Mouse (Mus musculus): ENCODE data around the gene Serpinb6a. TPM values are rescaled to one million over a fixed set of nuclear protein-coding genes. Genes with fewer than 3 reads are reported as not detected.

Serpinb6a gene
- 10 to 100 TPM; 34.8 to 38.9 TPM for total RNA-seq (2021)

DNA sequence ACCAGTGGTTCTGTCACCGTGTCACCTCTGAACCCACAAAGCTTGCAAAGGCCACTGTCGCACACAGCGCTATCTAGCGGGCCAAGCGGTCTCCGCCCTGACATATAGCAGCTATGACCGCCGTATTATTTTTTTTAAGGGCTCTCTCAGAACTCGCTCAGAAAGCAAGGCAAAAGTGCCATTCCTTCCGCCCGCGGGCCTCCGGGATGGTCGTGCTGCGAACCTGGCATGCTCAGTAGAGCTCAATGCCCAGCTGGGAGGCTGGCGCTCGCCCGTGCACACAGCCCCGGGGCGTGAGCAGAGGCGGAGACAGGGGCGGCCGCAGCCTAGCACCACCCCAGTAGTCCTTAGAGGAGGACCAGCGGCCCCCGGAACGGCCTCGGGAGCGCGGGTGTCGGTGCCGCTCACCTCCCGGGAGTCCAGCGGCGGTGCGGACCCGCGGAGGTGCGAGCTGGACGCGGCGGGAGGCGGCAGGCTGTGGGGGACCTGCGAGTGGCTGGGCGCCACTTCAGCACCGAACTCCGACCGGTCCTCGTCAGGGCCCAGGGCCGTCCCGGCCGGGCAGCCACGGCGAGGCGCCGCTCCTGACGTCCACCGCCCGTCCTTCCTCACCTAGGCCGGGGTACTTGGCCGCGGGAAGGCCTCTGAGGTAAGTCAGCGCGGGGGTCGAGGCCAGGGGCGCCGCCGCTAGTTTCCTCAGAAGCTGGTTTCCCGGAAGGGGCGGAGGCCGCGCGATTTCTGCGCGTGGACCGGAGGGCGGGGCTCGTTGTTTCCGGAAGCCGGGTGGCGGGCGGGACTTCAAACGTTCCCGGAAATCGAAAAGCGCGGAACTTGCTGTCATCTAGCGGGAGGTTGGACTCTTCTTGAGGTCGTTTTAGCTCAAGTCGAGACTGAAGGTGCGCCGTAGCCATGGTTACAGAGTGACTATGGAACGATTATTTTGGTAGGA lies at the start of gene Serpinb6a, which contains the start of gene Ripk1:
TSS of gene Serpinb6a (minus strand) at position 737 of the 949 bp plus-strand sequence.
TSS of gene Ripk1 (plus strand) at position 306 of the 949 bp plus-strand sequence.
- peak; percentile 89 to 92 for DNase-seq (ENCODE audit: low spot score in 2 of 2)
- intact Hi-C loops (cut with DNase I) = no loop called here

DNA sequence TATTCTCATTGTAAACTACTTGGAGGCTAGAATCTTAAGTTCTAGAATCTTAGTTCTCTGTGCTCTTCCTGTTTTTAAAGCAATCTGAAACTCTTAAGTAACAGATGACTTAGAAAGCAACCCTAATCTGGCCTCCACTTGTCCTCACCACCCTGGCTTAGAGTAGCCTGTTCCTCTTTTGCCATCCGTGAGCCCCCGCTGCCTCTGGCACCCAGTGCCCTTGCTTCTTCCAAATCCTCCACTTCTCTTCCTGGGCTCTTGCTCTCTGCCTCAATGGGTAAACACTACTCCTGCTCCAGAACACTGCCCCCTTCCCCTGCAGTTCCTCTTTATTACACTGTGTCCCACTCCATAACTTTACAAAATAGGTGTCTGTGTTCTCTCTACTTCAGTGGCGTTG lies 49.1 kb upstream of the Serpinb6a start:
- intact Hi-C loops (cut with DNase I) = no loop called here
- DNase-seq (ENCODE audit: low spot score in 2 of 2) = no peak

DNA sequence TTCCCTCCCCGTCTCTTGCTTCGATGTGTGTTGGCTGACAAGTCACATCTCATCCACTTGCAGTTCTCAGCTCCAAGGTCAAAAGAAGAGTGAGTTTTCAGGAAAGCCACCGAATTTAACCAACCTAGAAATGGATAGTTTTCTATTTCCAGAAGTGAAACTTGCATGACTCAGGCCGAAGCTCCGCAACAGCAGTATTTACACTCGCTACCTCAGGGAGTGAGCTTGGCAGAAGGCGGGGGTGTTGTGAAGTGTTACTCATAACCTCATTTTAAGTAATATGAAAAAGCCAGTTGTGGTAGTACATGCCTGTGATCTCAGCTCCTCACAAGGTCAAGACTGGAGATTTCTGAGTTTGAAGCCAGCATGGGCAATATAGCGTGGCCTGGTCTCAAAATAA lies 47.9 kb upstream of the Serpinb6a start:
- intact Hi-C loops (cut with DNase I) = no loop called here
- peak; percentile 34 to 51 for DNase-seq (ENCODE audit: low spot score in 2 of 2)

- intact Hi-C loops (cut with DNase I) = loop anchor here (5.0 kb wide), 2 partner anchors 40 to 590 kb away; no protein-coding TSS in a partner anchor
- no peak for DNase-seq (ENCODE audit: low spot score in 2 of 2)
Observed at GRCm38 (mm10) chr13:34047526-34047925, 44.9 kb upstream of the Serpinb6a start.

DNA sequence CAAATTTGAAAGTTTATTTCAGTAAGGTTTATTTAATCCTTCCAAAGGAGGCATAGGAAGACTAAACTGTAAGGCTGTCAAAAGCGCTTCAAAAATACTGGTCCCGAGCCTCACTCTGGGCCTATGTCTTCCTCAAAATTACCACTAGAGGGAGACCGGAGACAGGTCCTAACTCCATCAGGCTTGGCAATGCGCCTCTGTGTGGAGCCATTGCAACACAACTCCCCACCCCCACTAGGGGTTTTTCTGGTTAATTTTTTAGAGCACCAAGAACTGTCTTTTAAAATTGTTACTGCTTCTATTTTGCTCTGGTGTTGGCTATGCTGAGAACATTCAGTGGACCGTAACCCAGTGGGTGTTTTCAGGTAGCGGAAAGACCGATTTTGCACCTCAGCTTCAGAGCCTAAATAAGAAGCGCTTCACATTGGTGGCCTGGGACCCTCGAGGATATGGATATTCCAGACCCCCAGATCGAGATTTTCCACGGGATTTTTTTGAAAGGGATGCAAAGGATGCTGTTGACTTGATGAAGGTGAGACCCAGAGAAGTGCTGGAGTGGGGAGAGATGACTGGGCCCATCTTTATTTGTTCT lies 43.9 kb upstream of the Serpinb6a start:
- peak; percentile 69 to 72 for DNase-seq (ENCODE audit: low spot score in 2 of 2)
- intact Hi-C loops (cut with DNase I) = loop anchor here (1.0 to 5.0 kb wide), 3 partner anchors 41 to 591 kb away; no protein-coding TSS in a partner anchor

- no peak for DNase-seq (ENCODE audit: low spot score in 2 of 2)
- intact Hi-C loops (cut with DNase I) = loop anchor here (1.0 to 5.0 kb wide), 3 partner anchors 42 to 592 kb away; no protein-coding TSS in a partner anchor
Observed at GRCm38 (mm10) chr13:34045511-34046249, 43.1 kb upstream of the Serpinb6a start.

DNA sequence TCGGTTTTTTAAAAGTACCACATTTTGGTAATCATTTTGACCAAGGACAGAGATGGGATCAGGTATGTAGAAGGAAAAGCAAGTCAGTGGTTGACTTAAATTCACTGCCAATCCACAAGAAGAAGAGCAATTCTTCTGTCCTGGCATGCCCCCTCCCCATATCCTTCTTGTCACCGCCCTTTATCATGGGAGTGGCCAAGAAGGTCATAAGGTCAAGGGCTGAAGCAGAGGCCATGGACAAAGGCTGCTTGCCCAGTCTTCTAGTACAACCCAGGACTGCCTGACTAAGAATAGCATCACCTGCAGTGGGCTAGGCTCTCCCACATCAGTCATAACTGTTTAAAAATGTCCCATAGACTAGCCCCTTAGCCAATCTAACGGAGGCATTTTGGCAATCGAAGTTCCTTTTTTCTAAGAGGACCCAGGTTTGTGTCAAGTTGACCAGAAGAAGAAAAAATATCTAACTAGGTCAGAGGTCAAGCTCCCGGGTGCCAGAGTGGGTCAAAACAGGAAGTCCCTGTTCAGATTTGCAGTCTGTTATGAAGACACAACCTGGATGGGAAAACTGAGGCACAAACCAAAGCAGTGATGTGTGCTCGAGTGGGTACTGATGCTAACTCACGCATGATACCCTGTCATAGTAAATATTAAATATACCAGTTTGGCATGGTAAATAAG lies 41.3 kb upstream of the Serpinb6a start:
- intact Hi-C loops (cut with DNase I) = no loop called here
- no peak for DNase-seq (ENCODE audit: low spot score in 2 of 2)

DNA sequence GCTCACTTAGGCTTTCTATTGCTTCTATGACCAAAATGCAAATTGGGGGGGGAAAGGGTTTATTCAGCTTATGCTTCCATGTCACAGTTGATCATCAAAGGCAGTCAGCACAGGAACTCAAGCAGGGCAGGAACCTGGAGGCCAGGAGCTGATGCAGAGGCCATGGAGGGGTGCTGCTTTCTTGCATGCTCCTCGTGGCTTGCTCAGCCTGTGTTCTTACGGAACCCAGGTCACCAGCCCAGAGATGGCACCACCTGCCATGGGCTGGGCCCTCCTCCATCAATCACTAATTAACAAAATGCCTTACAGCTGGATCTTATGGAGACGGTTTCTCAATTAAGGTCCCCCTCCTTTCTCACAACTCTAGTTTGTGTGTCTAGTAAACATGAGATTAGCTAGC lies 37.5 kb upstream of the Serpinb6a start:
- DNase-seq (ENCODE audit: low spot score in 2 of 2) = no peak
- intact Hi-C loops (cut with DNase I) = no loop called here

DNA sequence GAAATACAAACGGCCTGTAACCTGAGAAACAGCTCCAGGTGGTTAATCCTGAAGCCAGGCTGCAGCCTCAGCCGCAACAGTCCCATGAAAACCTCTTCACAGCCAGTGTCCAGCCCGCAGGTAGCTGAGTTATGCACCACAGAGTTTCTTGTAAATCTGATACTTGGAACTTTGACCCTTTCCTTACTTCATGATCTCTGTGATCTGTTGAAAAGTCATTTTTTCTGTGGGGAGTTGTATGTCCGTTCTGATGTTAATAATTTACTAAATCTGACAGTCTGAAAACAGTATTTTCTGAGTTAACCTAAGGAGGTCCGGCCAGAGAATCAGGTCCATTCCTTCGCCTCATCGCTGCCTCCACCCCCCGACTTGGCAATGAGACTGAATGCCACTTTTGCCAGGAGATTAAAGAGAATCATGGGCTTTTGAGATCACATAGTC lies 36.3 kb upstream of the Serpinb6a start:
- intact Hi-C loops (cut with DNase I) = loop anchor here (10.0 kb wide), 1 partner anchor 836 kb away; the partner anchor contains the start of gene Prpf4b
- DNase-seq (ENCODE audit: low spot score in 2 of 2) = no peak

- intact Hi-C loops (cut with DNase I) = loop anchor here (10.0 kb wide), 1 partner anchor 837 kb away; the partner anchor contains the start of gene Prpf4b
- DNase-seq (ENCODE audit: low spot score in 2 of 2) = peak in 1 of 2 experiments; percentile 16
Observed at GRCm38 (mm10) chr13:34038056-34038432, 35.5 kb upstream of the Serpinb6a start.

GRCm38 (mm10) chr13:34037172-34038055 lies 34.8 kb upstream of the Serpinb6a start, which contains the start of gene Bphl:
Gene Bphl, plus strand, starts transcription at chr13:34037597.
- DNase-seq (ENCODE audit: low spot score in 2 of 2) = peak; percentile 92 to 93
- intact Hi-C loops (cut with DNase I) = loop anchor here (10.0 kb wide), 1 partner anchor 837 kb away; the partner anchor contains the start of gene Prpf4b

- no peak for DNase-seq (ENCODE audit: low spot score in 2 of 2)
- intact Hi-C loops (cut with DNase I) = loop anchor here (10.0 kb wide), 1 partner anchor 838 kb away; the partner anchor contains the start of gene Prpf4b
Observed at GRCm38 (mm10) chr13:34036726-34037125, 34.1 kb upstream of the Serpinb6a start.

DNA sequence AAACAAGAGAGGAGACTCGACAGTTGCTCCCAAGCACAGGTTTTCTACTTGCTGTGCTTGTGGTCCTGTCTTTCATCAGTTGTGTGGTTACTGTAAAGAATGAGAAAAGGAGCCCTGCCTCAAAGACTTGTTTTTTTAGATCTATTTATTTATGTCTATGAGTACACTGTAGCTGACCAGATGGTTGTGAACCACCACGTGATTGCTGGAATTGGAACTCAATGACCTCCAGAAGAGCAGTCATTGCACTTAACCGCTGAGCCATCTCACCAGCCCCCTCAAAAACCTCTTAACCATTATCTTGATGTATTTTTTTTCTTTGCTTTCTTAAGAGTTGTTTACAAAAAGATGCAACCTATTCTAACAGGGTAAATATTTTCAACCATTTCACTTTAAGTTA lies 32.8 kb upstream of the Serpinb6a start:
- no peak for DNase-seq (ENCODE audit: low spot score in 2 of 2)
- intact Hi-C loops (cut with DNase I) = loop anchor here (10.0 kb wide), 1 partner anchor 839 kb away; the partner anchor contains the start of gene Prpf4b

DNA sequence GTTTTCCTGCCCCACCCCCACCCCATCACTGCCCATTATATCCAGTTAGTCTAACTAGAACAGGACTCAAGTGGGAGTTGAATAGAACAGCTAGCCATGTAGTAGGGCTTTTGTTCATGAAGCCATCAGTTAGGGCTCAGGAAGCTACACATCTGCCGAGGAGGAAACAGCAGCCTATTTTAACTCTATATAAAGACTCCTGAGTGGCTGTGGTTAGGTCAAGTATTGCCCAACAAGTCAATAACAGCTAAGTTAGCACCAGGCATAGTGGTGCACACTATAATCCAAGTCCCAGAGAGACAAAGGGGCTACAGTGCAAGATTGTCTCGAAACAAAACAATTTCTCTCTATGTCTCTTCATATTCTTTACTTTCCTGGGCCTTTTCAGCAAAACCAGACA lies 29.4 kb upstream of the Serpinb6a start:
- intact Hi-C loops (cut with DNase I) = loop anchor here (10.0 kb wide), 1 partner anchor 843 kb away; the partner anchor contains the start of gene Prpf4b

DNA sequence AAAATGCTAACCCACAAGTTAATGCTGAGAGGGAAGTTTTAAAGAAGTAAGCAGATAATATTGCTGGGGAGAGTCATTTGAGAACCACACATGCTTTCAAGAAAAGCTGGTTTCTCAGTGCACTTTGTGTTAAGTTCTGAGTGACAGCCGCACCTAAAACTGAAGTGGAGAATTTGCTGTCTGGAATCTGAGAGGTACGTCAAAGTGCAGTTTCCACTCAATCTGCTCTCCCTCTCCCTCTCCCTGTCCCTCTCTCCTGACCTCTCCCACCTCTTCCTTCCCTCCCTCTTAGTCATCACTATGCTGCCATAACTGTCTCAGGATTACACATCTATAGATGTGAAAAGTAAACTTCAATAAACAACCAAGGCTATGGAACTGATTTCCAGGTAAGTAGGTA lies 19.4 kb upstream of the Serpinb6a start:
- DNase-seq (ENCODE audit: low spot score in 2 of 2) = no peak
- intact Hi-C loops (cut with DNase I) = no loop called here

More for the DNA sequence above, 29.4 kb upstream of the Serpinb6a start:
- DNase-seq (ENCODE audit: low spot score in 2 of 2) = no peak

GRCm38 (mm10) chr13:34018521-34018920 lies 15.9 kb upstream of the Serpinb6a start:
- no peak for DNase-seq (ENCODE audit: low spot score in 2 of 2)
- intact Hi-C loops (cut with DNase I) = no loop called here

DNA sequence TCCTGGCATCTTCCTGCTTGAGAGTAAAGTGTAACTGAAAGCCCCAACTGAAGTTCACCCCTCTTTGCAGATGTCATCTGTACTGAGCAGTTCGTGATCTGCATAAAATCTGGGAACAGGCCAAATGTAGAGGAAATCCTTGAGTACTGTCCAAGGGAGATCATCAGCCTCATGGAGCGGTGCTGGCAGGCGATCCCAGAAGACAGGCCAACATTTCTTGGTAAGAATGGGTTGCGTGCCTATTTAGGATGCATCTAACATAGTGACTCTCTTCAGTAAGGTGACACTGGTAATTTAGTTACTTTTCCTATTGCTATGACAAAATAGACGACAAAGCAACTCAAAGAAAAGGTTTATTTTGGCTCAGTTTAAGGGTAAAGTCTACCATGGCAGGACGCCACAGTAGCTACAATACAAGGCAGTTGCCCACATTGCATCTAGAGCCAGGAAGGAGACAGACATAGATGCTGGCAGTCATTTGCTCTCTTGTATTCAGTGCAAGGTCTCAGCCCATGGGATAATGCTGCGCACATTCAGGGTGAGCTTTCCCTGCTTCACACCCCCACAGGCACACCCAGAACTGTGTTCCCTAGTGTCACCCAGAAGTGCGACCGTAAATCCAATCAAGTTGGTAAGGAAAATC lies 14.5 kb upstream of the Serpinb6a start:
- intact Hi-C loops (cut with DNase I) = no loop called here

More for the DNA sequence above, 14.5 kb upstream of the Serpinb6a start:
- no peak for DNase-seq (ENCODE audit: low spot score in 2 of 2)

All from left cerebral cortex, postnatal 36 days (tissue).